Comparison of ENCODE assay signal across 19 mouse cellular contexts in the genomic region with DNA sequence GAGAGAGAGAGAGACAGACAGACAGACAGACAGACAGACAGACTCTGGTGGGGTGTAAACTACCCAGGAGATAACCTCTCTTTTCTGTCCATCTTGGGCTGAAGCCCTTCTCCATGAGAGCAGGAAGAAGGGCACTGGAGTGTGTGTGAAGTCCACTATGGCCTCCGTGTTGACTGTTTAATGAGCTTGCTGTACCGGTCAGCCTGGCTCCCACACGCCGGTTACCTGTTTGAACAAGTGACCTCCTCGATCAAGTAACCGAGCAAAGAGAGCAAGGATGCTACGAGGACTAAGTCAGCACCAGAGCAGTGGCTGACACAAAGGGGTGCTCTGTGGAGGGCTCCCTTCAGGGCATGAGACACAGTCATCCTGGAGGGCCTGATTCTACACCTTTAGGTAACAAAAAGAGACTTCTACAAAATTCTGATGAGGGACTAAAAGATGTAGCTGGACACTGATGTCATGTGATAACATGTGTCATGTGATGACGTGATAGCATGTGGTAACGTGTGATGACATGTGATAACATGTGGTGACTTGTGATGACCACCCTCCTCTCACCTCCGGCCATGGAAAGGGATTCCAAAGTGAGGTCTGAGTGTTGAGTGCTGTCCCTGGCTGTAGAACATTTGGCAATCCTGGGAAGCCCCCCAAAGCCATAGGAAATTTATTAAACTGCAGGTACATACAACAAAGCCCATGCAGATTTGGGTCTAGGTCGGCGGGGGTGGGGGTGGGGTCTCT. TPM values are rescaled to one million over a fixed set of nuclear protein-coding genes. Genes with fewer than 3 reads are reported as not detected.
DNase-seq lines count a peak whose midpoint lies in the region; ATAC-seq and TF ChIP-seq lines count a peak whose summit lies in the region.
"Had no signal": no experiment of that assay in that cellular context is flagged by ENCODE, and none has a peak within 500 bp of the region (broad histone marks: within the 10 kb centered on the region; RNA-seq: fewer than 3 reads in every experiment).

No protein-coding gene starts in this region.

- H3K4me2 ChIP-seq in neural tube, embryonic 15.5 days: no peak overlapping the region
- H3K4me2 ChIP-seq: embryonic facial prominence, embryonic 13.5 days; forebrain, embryonic 12.5 days; heart, embryonic 13.5 days; hindbrain, embryonic 13.5 days had no signal

- no peak overlapping the region for H3K4me3 ChIP-seq in neural tube, embryonic 15.5 days (replicated peaks)
- H3K4me3 ChIP-seq in macrophage (ENCODE audit: inconsistent target): no peak overlapping the region
- H3K4me3 ChIP-seq in gastrocnemius, adult 2 months: no peak overlapping the region
- H3K4me3 ChIP-seq: embryonic facial prominence, embryonic 13.5 days; forebrain, embryonic 12.5 days; heart, embryonic 13.5 days; hindbrain, embryonic 13.5 days had no signal

- H3K9me3 ChIP-seq in neural tube, embryonic 15.5 days (replicated peaks): no peaks in the 10 kb centered on the region
- H3K9me3 ChIP-seq: embryonic facial prominence, embryonic 13.5 days; forebrain, embryonic 12.5 days; heart, embryonic 13.5 days; hindbrain, embryonic 13.5 days had no signal

- H3K79me2 ChIP-seq in macrophage (ENCODE audit: inconsistent target): peaks cover 58% of the 10 kb centered on the region

- no peaks in the 10 kb centered on the region for H3K36me3 ChIP-seq in neural tube, embryonic 15.5 days
- peaks cover 45% of the 10 kb centered on the region for H3K36me3 ChIP-seq in macrophage (ENCODE audit: inconsistent target)
- H3K36me3 ChIP-seq: embryonic facial prominence, embryonic 13.5 days; forebrain, embryonic 12.5 days; heart, embryonic 13.5 days; hindbrain, embryonic 13.5 days had no signal

- H3K9ac ChIP-seq in neural tube, embryonic 15.5 days (replicated peaks): no peak overlapping the region
- H3K9ac ChIP-seq: embryonic facial prominence, embryonic 13.5 days; forebrain, embryonic 12.5 days; heart, embryonic 13.5 days; hindbrain, embryonic 13.5 days had no signal

- peak; percentile 7 for DNase-seq in neural tube, embryonic 10.5 days (ENCODE audit: extremely low spot score, low spot score)
- DNase-seq in urinary bladder, adult 2 months (ENCODE audit: low spot score): peak; percentile 20
- no peak for DNase-seq in urinary bladder, postnatal 10 days (ENCODE audit: low spot score)
- DNase-seq in gastrocnemius, adult 2 months: no peak
- no peak for DNase-seq in cerebellum, adult 18-20 months
- DNase-seq: adrenal gland, adult 2 months; adrenal gland, postnatal 25 days; cerebellum, adult 11-12 months; cerebellum, adult 9-11 months; cerebellum, postnatal 36 days; gastrocnemius, postnatal 14 days had no signal

- TF ChIP-seq CTCF in gastrocnemius, adult 2 months (IDR thresholded peaks at IDR 0.05): no peak

- intact Hi-C loops in gastrocnemius, adult 2 months (cut with DNase I): no loop called here

- WGBS in neural tube, embryonic 15.5 days: 90% methylated on average over 12 of the region's 12 CpGs
- WGBS in macrophage (ENCODE audit: missing documents): 78% methylated on average over 12 of the region's 12 CpGs

- ATAC-seq in neural tube, embryonic 15.5 days (ENCODE audit: low FRiP score): no peak
- ATAC-seq: forebrain, embryonic 16.5 days; hindbrain, postnatal 0 days had no signal

- no peak overlapping the region for H3K27ac ChIP-seq in neural tube, embryonic 15.5 days (replicated peaks)
- H3K27ac ChIP-seq in macrophage: peak overlapping the region; percentile 96
- no peak overlapping the region for H3K27ac ChIP-seq in gastrocnemius, adult 2 months
- H3K27ac ChIP-seq: embryonic facial prominence, embryonic 13.5 days; forebrain, embryonic 12.5 days; heart, embryonic 13.5 days; hindbrain, embryonic 13.5 days; hindbrain, postnatal 0 days had no signal

- 0 out of 2 replicates have a peak, but pooled peaks cover 2% of the 10 kb centered on the region for H3K27me3 ChIP-seq in neural tube, embryonic 15.5 days (replicated peaks)
- H3K27me3 ChIP-seq: embryonic facial prominence, embryonic 13.5 days had no signal

- H3K4me1 ChIP-seq in neural tube, embryonic 15.5 days: peaks cover 3% of the 10 kb centered on the region

RNA-seq across cellular contexts. Expression of a gene that starts 3.9 kb away (rescaled TPM):
- polyA plus RNA-seq in neural tube, embryonic 15.5 days (2015; fragmentation: Nextera tagmentation; extraction: Ambion mirVana): 0.86 and 1.3 TPM in 2 replicates
- 2.8 and 4.4 TPM in 2 replicates for polyA plus RNA-seq in urinary bladder, adult 2 months (2012; rRNA removed)
- total RNA-seq in macrophage (2018; cell fraction: chromatin; rRNA removed): 1,000 to 10,000 TPM in 15 of 26 experiments, 100 to 1,000 TPM in 11; 632 to 1,383 (median 1,103) TPM
- 100 to 1,000 TPM; 185 to 535 (median 280) TPM for total RNA-seq in macrophage (2018; cell fraction: cytosol; rRNA removed)
- 1,000 to 10,000 TPM in 7 of 26 experiments, 100 to 1,000 TPM in 19; 433 to 1,265 (median 671) TPM for total RNA-seq in macrophage (2018; cell fraction: nucleus; rRNA removed)
- 180 to 276 TPM (median 182 TPM) in 3 replicates for polyA plus RNA-seq in macrophage (2018)
- total RNA-seq in gastrocnemius, adult 2 months (2021): under 1 TPM; 0.23 to 0.25 TPM

Comparison
In these comparisons a context has a peak if more than half of its experiments do, and no peak if none do; other contexts are left out.
1. DNase-seq: peak in neural tube, embryonic 10.5 days (single experiment) and urinary bladder, adult 2 months (single experiment); none in urinary bladder, postnatal 10 days (single experiment), gastrocnemius, adult 2 months (single experiment) and cerebellum, adult 18-20 months (0 of 2).
2. RNA of a gene that starts 3.9 kb away (polyA plus RNA-seq): 180 to 276 TPM in macrophage; 2.8 to 4.4 TPM in urinary bladder, adult 2 months and 0.86 to 1.3 TPM in neural tube, embryonic 15.5 days; every median in the first group is over 10 times any median in the second.